Mouse (Mus musculus) cerebellum, adult 18-20 months (tissue): Measurements from ENCODE around the gene Rab7b.
A peak's percentile ranks its signal among the peaks of the same experiment; 100 is the strongest.

Experiments
- DNase-seq, 2 experiments: peaks; one replicate each; pipeline ENCODE4 v3.0.0; 2021

The Rab7b gene

DNA sequence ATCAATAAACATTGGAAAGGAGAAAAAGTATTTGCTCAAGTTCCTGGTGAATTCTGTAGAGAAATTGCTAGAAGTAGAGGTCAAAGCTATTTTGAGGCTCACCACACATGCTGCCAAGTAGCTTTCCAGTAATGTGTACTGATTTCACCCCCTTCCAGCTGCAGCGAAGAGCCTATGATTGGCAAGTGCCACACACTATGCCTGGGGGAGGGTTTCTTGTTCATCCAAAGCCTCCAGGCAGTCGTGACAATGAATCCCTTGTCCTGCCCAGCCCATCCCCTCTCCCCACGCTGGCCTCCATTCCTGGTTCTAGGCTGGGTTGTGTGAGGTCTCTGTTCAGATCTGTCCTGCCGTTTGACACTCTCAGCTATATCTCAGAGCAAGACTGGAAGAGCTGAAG lies 7.8 kb downstream of the Rab7b start:
- DNase-seq = peak in 1 of 2 experiments; percentile 16

DNA sequence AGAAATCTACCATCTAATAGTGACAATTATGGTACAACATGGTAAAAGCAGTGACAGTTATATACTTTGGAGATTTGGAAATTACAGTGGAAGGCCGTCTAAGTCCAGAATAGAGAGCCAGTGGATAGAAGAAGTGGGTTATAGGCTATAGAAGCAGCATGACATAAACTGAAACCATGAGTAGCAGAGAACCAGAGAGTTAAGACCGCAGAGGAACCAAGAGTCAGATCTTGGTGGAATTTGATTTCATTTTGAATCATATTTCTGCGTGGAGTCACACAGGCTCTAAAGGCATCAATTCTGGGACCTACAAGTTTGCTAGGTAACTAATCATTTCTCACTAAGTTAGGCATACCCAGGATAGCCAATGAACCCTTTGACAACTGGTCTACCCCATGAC lies 10.3 kb downstream of the Rab7b start:
- no peak for DNase-seq

DNA sequence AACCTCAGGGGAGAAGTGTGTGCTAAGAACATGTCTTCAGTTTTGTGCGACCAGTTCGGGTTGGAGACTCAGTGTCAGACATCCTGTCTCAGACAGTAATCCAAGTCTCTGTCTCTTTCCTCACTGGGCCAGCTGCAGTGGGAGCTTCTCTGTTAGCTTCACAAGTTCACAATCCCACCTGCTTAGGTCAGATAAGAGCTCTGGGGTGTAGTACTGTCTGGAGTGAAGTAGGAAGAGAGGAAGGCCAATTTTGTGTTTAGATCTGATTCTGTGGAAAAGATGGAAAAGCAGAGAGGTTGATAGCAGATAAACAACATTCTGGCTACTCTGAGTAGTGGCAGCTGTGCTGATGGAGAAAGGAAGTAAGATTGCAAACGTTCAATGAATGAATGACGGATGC lies 11.1 kb downstream of the Rab7b start:
- no peak for DNase-seq

GRCm38 (mm10) chr1:131700447-131700846 lies 12.0 kb downstream of the Rab7b start:
- DNase-seq = no peak

- no peak for DNase-seq
Observed at GRCm38 (mm10) chr1:131701391-131701790, 12.9 kb downstream of the Rab7b start.

DNA sequence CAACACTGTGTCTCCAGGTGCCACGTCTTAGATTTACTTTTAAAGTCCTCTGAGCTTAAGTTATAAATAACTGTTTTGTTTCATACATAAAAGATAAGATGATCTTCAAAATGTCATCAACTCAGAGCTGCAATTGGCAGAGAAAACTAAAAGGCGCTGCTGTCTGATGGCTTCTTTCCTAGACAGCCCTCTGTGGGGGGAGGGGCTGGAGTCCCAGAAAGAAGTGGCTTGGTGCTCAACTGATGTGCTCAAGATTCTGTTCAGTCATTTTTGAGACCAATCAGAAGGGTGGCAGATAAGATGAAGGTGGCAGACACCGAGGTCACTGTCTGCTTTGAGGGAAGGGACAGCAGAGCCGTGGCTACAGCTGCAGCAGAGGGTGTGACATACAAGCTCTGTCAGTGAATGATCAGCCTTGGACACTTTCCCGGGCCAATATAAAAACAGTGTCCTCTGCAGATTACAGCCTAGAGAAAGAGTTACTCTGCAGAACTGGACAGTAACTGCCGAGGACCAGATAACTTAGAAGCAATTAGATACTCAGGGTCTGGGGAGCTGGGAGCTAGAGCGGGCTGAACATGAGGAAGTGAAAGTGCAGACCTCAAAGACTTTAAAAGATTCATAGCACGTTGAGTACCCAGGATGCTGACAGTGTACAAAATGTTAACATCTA lies 13.7 kb downstream of the Rab7b start:
- no peak for DNase-seq

DNA sequence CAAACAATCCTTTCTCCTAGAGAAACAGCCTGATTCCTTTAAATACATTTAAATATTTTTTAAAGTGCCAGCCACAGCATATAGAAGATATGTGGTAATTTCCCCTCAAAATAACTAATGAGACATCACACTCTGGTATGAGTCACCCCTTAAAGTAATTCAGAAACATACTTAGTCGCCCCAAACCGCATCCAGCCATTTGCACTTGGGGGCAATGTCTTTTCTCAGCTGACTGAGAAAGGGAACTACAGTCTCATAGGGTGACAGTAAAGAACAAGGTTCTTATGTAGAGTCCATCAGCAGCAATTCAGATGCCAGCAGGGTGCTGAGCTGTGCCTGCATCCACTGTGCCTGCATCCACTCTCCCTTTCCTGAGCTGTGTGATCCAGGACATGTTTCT lies 15.0 kb downstream of the Rab7b start:
- DNase-seq = no peak

- DNase-seq = peak; percentile 77 to 80
Observed at GRCm38 (mm10) chr1:131708338-131708737, 19.8 kb downstream of the Rab7b start.

DNA sequence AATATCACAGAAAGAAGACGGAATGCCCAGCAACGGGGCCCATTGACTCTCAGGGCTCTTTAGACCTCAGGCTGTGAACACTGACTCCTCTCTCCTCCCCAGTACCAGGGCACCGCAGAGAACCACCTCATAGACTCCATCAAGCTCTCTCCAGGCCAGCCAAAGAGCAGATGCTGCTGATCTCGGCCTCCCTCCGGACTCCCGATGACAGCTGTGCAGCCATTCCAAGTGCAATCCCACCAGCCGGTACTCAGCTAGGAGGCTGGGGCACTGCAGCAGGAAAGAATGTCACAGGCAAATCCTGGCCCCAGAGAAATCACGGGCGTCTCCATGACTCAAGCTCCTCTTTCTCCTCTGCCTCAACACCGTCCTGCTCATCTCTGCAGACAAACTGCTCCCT lies 23.0 kb downstream of the Rab7b start:
- no peak for DNase-seq

DNA sequence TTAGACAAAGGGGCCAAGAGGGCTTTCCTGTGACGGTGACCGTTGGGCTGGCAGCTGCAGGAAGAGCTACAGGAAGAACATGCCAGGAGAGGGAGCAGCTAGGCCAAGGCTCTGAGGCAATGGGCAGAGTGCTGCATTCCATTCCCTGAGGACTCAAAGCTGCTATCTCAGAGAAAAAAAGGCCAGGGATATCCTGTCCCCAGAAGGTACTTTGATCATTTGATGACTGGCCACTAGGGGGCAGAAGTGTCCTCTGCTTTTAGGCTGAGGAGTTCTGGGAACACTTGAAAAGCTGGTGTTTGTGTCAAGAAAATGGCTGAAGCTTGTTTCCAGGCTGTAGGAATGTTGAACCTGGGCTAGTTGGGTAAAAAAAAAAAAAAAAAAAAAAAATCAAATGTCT lies 23.9 kb downstream of the Rab7b start:
- DNase-seq = peak; percentile 86 to 87

- DNase-seq = no peak
Observed at GRCm38 (mm10) chr1:131714388-131715337, 26.2 kb downstream of the Rab7b start.

GRCm38 (mm10) chr1:131718952-131719694 lies 30.6 kb downstream of the Rab7b start:
- no peak for DNase-seq

DNA sequence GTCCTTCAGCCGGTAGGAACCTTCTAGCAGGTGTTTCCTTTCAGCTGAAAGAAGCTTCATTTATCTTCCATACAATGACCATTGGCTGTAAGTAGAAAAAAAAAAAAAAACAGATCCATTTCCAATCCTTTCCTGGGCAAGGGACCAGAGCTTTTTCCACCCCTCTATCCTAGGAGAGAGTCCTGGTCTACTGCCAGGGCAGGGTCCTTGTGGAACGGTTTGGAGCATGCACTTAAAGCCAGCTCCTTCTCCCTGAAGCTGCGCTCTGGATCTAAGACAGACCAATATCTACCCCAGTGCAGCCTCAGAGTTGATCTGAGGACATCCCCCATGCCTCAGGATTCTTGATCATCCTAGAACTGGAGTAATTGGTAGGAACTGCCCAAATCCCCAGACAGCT lies 33.5 kb downstream of the Rab7b start:
- no peak for DNase-seq

DNA sequence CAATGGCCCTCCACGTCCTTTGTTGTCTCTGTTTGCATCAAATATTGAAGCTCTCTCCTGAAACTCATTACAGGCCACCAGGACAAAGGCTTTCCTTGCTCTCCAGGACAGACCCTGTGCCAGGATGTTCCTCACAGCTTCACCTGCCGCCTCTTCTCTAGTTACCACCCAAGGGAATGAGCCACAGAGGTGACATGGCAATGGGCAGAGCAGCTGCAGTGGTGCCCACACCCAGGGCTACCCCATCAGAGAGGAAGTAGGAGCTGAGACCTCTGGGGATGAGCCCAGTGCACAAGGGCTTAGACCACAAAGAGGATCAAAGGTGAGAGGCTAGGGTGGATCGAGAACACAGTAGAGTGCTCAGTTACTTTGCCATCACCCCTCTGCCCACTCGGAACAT lies 35.1 kb downstream of the Rab7b start:
- no peak for DNase-seq

GRCm38 (mm10) chr1:131726586-131726985 lies 38.1 kb downstream of the Rab7b start:
- DNase-seq = no peak

GRCm38 (mm10) chr1:131730639-131731437 lies 42.3 kb downstream of the Rab7b start:
- no peak for DNase-seq

GRCm38 (mm10) chr1:131733474-131734180 lies 45.1 kb downstream of the Rab7b start:
- DNase-seq = no peak

DNA sequence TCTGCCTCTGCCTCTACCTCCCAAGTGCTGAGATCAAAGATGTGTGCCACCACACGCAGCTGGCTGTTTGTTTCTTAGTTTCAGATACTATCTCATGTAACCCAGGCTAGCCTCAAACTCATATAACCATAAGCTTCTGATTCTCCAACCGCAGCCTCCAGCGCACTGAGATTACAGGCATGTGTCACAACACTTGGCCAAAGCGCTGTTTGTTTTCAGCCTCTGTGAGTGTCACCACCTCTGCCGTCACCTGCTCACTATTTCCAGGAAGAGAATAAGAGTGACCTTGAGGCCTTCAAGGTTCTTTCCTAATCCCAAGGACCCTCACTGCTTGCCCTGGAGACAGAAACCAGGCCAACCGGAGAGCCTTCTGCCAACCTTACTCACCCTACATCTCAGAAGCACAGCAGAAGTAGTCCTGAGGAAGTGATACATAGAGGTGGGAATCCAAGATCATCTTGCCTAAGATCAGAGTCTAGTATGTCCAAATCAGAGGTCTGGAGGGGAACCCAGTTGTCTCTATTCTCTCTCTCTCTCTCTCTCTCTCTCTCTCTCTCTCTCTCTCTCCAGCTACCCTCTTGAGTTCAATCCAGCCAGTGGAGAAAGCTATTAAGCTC lies 46.3 kb downstream of the Rab7b start:
- no peak for DNase-seq

GRCm38 (mm10) chr1:131736494-131736893 lies 48.0 kb downstream of the Rab7b start:
- DNase-seq = no peak

- peak; percentile 81 to 82 for DNase-seq
Observed at GRCm38 (mm10) chr1:131737269-131737668, 48.8 kb downstream of the Rab7b start.

DNA sequence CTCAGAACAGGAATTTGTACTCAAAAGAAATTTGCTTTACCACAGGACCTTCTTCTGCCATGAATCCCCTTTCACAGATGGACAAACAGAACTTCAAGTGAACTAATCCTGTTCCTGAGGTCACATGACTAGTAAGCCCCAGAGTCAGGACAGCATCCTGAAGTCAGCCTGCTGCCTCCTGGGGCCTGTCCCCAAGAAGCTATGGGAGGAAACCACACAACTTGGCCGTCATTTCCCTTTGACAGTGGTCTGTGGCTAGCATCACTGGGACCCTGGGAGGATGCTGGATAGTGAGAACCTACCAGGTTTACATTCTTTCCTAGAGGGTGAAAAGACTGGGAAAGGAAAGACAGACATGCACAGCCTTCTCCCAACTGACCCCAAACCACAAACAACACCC lies 50.3 kb downstream of the Rab7b start:
- DNase-seq = no peak
